Mouse (Mus musculus) E14TG2a.4 (cell line): ENCODE data around the gene Lrrc28.

Experiments used
- H3K27me3 ChIP-seq: 2 replicates; pipeline ENCODE4 v1.6.1; 2014; ENCODE audit warnings: low read length, control low read depth; ENCODE audit not compliant: insufficient read depth
- H3K36me3 ChIP-seq: 2 replicates; pipeline ENCODE4 v1.6.1; 2014; ENCODE audit warnings: low read length, control low read depth; ENCODE audit not compliant: insufficient read depth
- H3K4me1 ChIP-seq: replicated peaks from 2 replicates; pipeline ENCODE4 v1.6.1; 2014; ENCODE audit warnings: low read depth, low read length, control low read depth
- H3K4me3 ChIP-seq: replicated peaks from 2 replicates; pipeline ENCODE4 v1.5.1; 2014; ENCODE audit warnings: mild to moderate bottlenecking, low read length
- H3K9me3 ChIP-seq: 2 replicates; pipeline ENCODE4 v1.6.1; 2014; ENCODE audit warnings: low read length, control low read depth
- CTCF ChIP-seq: conservative IDR thresholded peaks from 2 replicates; pipeline ENCODE4 v1.5.1; 2014; ENCODE audit warnings: low read length
- NANOG ChIP-seq: IDR thresholded peaks from 2 replicates; pipeline ENCODE4 v1.6.1; 2014; ENCODE audit warnings: borderline replicate concordance, low read length, mixed read lengths
- POU5F1 ChIP-seq: IDR thresholded peaks from 2 replicates; pipeline ENCODE4 v1.6.1; 2014; ENCODE audit warnings: low read length, borderline replicate concordance

Gene Lrrc28

DNA sequence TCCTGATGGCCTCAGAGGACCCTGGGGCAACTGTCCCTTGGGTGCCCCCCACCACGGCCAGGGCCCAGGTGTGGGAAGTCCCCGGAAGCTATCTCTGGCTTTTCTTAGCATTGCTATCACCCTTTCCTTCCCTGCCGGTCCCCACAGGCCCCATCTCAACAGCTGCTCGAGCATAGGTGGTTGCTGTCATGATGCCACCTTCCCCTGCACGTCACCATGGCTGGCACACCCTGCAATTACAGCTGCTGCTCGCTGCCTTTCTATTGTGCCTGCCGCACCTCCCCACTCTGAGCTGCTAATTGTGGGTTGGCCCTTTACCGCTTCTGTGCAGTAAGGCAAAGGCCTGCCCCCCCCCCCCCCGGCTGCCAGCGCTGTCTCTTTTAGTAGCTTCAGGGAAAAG is 167.1 kb downstream of the Lrrc28 start:
- H3K27me3 ChIP-seq = no peaks in the 10 kb centered on the region; the same call in 1 of the 2 replicates
- H3K4me3 ChIP-seq = no peak overlapping the region
- H3K9me3 ChIP-seq = peaks cover 16% of the 10 kb centered on the region
- H3K36me3 ChIP-seq = no peaks in the 10 kb centered on the region
- peaks cover 19% of the 10 kb centered on the region for H3K4me1 ChIP-seq
- TF ChIP-seq POU5F1 (no peak), NANOG (no peak), CTCF (no peak)

GRCm38 (mm10) chr7:67471295-67471694 is 173.8 kb downstream of the Lrrc28 start:
- no peaks in the 10 kb centered on the region for H3K36me3 ChIP-seq
- H3K27me3 ChIP-seq = no peaks in the 10 kb centered on the region
- no peaks in the 10 kb centered on the region for H3K9me3 ChIP-seq
- H3K4me3 ChIP-seq = no peak overlapping the region
- TF ChIP-seq POU5F1 = no peak
- TF ChIP-seq CTCF = no peak
- TF ChIP-seq NANOG = no peak
- peaks cover 21% of the 10 kb centered on the region for H3K4me1 ChIP-seq

DNA sequence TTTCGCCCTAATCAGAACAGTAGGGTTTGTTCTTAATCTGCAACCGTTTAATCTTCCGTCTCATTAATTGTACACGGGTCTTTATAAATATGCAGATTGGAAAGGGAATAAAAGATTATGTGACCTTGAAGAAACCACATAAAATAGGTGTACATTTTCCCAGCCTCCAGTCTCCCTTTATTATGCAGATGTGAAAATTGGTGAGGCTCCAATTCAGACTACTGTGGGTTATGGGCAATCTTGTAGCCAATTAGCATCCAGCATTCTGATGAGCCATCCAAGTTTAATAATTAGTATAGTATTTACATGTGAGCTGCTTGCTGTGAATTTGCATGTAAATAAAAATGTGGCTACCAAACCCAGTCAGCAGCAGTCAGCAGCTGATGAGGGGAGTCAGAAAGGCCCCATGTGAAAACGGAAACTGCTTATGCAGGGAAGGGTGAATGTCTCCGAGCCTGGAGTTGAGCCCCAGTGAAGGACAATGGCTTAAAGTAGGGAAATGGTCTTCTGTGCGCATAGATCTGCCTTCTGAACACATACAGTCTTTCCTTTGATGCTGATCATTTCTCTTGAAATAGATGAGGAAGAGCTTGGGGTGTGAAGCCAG is 176.2 kb downstream of the Lrrc28 start:
- no peaks in the 10 kb centered on the region for H3K9me3 ChIP-seq
- peaks cover 9% of the 10 kb centered on the region; the same call in 1 of the 2 replicates for H3K4me1 ChIP-seq
- H3K27me3 ChIP-seq = no peaks in the 10 kb centered on the region
- no peak overlapping the region for H3K4me3 ChIP-seq
- no peak for TF ChIP-seq NANOG
- no peak for TF ChIP-seq CTCF
- TF ChIP-seq POU5F1 = no peak
- H3K36me3 ChIP-seq = no peaks in the 10 kb centered on the region

DNA sequence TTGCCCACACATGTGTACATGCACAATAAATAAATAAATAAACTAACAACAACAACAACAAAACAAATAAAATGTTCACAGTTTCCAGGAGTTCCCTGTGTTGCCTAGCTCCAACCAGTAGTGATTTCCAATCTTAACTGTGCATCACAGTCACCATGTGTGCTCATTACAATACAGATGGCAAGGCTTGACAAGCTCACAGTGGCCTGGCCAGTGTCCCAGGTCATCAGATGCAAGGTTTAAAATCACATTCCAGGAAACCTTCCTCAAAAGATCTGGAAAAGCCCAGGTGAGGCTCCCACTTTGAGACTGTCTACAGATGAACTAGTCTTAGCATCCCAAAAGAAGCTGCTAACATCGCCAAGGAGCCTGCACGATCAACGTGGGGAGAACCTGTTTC is 176.9 kb downstream of the Lrrc28 start:
- peaks cover 10% of the 10 kb centered on the region for H3K4me1 ChIP-seq
- H3K9me3 ChIP-seq = no peaks in the 10 kb centered on the region
- TF ChIP-seq CTCF = no peak
- no peak for TF ChIP-seq POU5F1
- TF ChIP-seq NANOG = no peak
- no peak overlapping the region for H3K4me3 ChIP-seq
- no peaks in the 10 kb centered on the region for H3K27me3 ChIP-seq
- H3K36me3 ChIP-seq = no peaks in the 10 kb centered on the region

GRCm38 (mm10) chr7:67466322-67466721 is 178.7 kb downstream of the Lrrc28 start:
- no peak for TF ChIP-seq CTCF
- no peak for TF ChIP-seq NANOG
- no peak for TF ChIP-seq POU5F1
- Histone ChIP-seq H3K4me3 (no peak overlapping the region), H3K9me3 (no peaks in the 10 kb centered on the region), H3K4me1 (peaks cover 13% of the 10 kb centered on the region), H3K36me3 (no peaks in the 10 kb centered on the region), H3K27me3 (peaks cover 7% of the 10 kb centered on the region; the same call in 1 of the 2 replicates)

GRCm38 (mm10) chr7:67464633-67465032 is 180.4 kb downstream of the Lrrc28 start:
- no peak for TF ChIP-seq CTCF
- TF ChIP-seq POU5F1 = no peak
- TF ChIP-seq NANOG = no peak
- H3K4me3 ChIP-seq = no peak overlapping the region
- peaks cover 17% of the 10 kb centered on the region for H3K4me1 ChIP-seq
- H3K36me3 ChIP-seq = no peaks in the 10 kb centered on the region
- no peaks in the 10 kb centered on the region for H3K9me3 ChIP-seq
- peaks cover 11% of the 10 kb centered on the region; the same call in 1 of the 2 replicates for H3K27me3 ChIP-seq

- TF ChIP-seq CTCF = no peak
- no peak for TF ChIP-seq POU5F1
- no peak for TF ChIP-seq NANOG
- H3K9me3 ChIP-seq = no peaks in the 10 kb centered on the region
- no peaks in the 10 kb centered on the region for H3K36me3 ChIP-seq
- peaks cover 11% of the 10 kb centered on the region; the same call in 1 of the 2 replicates for H3K27me3 ChIP-seq
- H3K4me3 ChIP-seq = no peak overlapping the region
- peaks cover 17% of the 10 kb centered on the region for H3K4me1 ChIP-seq
Measured at GRCm38 (mm10) chr7:67463565-67463964, 181.5 kb downstream of the Lrrc28 start.
